Mouse (Mus musculus): ENCODE results near the gene Dgkq.

Gene Dgkq

GRCm38 (mm10) chr5:108668977-108669936, at the start of gene Dgkq:
Gene Dgkq, minus strand, starts transcription at chr5:108669672.
- peak; percentile 81 for DNase-seq (ENCODE audit: low read depth, low spot score)

- no peak for DNase-seq (ENCODE audit: low read depth, low spot score)
Observed at GRCm38 (mm10) chr5:108718051-108718450, 48.6 kb upstream of the Dgkq start.

DNA sequence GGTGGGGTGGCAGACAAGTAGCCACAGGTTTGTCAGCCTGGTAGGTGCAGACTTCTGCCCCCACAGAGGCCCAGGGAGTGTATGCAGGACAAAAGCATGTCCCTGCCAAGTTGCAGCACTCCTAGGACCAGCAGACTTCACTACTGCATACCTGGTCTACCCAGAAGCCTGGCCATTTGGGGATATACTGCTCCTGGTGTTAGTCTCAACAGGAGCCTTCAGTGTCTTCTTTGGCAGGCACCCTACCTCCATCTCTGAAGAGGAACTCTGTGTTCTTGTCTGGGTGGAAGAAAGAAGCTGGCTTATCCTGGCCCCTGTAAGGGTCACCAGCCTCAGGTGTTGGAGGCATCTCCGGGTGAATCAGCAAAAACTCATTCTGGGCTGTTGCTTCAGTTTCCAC, 46.5 kb upstream of the Dgkq start:
- no peak for DNase-seq (ENCODE audit: low read depth, low spot score)

- DNase-seq (ENCODE audit: low read depth, low spot score) = peak; percentile 11
Observed at GRCm38 (mm10) chr5:108714149-108714548, 44.7 kb upstream of the Dgkq start.

- no peak for DNase-seq (ENCODE audit: low read depth, low spot score)
Observed at GRCm38 (mm10) chr5:108713691-108714090, 44.2 kb upstream of the Dgkq start.

- no peak for DNase-seq (ENCODE audit: low read depth, low spot score)
Observed at GRCm38 (mm10) chr5:108713096-108713495, 43.6 kb upstream of the Dgkq start.

- no peak for DNase-seq (ENCODE audit: low read depth, low spot score)
Observed at GRCm38 (mm10) chr5:108711968-108712367, 42.5 kb upstream of the Dgkq start.

DNA sequence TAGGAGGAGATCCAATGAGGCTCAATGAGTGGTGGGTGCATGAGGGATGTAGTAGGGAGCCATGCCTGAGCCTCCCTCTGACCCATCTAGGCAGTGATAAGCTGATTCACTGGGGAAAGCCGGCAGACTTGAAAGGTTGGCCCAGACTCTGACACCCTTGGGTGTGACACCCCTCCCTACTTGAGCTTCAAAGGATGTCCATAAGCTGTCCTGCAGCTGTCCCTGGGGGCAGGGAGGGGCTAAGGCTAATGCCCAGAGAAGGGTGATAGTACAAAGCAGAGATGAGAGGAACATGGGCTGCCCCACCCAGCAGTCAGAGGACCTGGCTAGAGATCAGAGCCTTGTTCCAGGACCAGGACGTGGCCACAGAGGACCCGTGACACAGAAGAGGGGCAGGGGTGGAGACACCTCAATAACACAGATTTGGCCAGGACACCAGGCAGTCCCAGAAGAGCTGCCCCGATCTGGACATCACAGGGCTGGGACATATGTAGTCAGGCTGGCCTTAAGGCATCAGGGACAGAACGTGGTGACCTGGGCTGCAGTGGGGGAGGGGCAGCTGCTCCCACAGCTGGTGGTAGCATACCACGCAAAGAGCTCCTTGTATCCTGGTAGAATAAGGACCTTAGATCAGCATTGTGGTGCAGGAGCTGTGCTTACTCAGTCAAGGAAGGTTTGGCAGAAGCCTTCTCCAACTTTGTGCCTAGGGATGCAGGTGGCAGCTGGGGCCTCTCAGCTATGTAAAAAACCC, 39.7 kb upstream of the Dgkq start:
- DNase-seq (ENCODE audit: low read depth, low spot score) = no peak

DNA sequence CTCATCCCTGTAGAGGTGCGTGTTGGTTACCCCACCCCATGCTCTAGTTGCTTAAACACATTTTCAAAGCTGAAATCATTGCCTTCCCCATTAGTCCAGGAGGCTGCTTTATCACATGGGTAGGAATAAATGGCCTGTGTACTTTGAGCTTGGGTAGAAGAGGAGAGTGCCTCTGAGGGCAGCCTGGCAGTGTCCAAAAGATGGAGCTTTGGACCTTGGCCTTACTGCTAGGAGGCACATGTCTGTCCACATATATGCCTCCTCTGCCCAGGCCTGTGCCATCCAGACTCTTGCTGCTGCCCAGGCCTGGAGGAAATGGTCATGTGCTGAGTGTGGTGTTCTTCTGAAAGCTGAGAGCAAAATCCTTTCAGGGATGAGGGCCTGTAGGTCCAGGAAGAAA, 38.9 kb upstream of the Dgkq start:
- no peak for DNase-seq (ENCODE audit: low read depth, low spot score)

DNA sequence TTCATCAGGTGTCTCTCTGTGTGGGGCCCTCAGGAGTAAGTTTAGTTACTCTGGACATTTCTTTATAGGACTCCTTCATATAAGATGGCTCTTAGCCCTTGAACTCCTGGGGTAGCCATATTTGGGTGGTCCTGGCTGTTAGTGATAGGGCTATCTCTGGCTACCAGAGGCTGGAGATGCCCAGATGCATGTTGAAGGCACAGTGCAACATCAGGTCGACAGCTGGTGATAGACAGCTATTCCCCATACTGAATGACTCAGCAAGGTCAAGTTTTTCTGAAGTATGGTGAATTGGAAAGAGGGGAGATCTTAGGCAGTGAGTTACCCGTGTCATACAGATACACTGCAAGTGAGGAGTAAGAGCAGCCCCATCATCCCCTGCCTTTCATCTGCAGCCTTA, 38.3 kb upstream of the Dgkq start:
- no peak for DNase-seq (ENCODE audit: low read depth, low spot score)

DNA sequence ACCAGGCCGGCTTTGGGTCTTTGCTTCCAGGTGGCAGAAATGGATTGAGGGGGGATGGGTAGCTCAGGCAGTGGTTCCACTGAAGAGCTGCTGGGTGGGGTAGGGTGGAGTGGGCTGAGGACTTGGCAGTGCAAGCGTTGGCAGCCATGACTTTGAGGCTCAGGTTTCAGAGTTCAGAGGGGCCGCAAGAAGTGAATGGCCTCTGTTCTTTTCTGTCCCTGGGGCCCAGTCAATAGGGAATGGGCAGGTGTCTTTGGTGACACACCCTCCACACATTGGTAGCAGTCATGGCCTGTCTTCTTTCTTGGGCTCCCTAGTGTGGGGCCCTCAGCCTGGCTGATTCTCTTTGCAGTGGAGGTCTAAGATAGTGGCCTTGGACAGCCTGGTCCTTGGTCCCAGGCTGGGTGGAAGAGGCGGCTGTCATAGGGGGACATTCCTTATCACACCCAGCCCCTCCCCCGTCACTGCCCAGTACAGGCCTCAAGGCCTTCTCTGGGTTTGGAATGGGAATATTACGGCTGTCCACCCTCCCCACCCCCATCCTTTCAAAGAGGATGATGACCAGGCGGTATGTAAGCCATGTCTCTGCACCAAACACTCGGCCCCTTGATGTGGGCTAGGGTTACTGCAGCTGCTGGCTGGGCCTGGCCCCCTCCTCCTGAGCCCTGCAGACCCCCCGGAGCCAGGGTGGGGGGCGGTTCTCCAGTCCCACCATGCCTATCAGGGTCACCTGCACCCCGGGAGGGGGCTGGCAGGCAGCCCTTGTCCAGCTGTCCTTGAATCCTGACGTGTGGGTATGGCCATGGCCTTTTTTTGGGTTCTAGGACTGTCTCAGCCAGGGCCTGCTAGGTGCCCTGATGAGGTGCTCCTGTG, 34.5 kb upstream of the Dgkq start:
- DNase-seq (ENCODE audit: low read depth, low spot score) = no peak

DNA sequence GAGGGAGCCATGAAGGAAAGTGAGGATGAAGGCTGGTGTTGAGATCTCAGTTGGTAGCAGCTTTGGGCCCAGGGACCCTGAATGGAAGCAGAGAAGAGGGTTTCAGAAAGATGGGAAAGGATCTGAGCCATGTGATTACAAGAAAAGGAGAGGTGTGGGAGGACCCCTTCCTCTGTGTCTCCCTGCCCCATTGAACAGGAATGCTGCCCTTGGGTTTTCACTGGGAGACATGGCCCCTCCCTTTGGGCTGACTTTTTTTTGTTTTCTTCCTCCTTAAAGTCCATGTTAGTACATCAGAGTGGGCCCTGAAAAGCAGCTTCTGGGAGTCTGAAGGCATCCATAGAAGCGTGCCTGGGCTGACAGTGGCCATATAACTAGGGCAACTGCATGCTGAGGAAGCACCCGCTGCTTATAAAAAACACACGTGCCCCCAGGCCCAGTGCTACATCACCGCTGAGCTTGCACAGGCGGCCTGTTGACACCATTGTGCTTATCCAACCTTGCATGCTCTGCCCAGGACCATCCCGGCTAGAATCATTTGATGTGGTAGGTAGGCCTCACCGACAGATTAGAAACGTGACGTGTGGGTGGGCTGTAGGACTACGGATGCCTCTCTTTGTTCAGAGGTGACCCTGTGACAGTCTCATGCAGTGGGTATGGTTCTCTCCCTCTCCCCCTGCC, 32.0 kb upstream of the Dgkq start:
- no peak for DNase-seq (ENCODE audit: low read depth, low spot score)

GRCm38 (mm10) chr5:108700346-108700745, 30.9 kb upstream of the Dgkq start:
- no peak for DNase-seq (ENCODE audit: low read depth, low spot score)

DNA sequence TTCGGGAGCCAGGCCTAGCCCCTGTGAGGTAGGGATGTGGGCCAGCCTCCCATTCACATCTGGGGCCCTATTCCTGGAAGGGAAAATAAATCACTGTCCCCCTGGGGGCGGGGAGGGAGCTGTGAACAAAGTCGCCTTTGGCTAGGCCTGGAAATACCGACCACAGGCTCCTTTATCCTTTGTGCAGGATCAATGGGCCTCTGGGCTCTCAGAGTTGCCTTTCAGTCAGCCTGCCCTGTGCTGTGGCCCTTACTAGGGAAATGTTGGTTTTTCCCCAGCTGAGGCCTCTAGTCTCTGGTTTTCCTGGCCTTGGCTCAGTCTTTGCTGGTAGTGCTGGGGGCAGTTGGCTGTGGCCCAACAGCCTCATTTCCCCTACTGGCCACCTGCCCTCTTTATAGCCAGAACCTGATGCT, 27.9 kb upstream of the Dgkq start:
- DNase-seq (ENCODE audit: low read depth, low spot score) = peak; percentile 34

- no peak for DNase-seq (ENCODE audit: low read depth, low spot score)
Observed at GRCm38 (mm10) chr5:108696542-108696941, 27.1 kb upstream of the Dgkq start.

- DNase-seq (ENCODE audit: low read depth, low spot score) = no peak
Observed at GRCm38 (mm10) chr5:108695861-108696260, 26.4 kb upstream of the Dgkq start.

GRCm38 (mm10) chr5:108694352-108695261, 25.1 kb upstream of the Dgkq start:
- DNase-seq (ENCODE audit: low read depth, low spot score) = no peak

DNA sequence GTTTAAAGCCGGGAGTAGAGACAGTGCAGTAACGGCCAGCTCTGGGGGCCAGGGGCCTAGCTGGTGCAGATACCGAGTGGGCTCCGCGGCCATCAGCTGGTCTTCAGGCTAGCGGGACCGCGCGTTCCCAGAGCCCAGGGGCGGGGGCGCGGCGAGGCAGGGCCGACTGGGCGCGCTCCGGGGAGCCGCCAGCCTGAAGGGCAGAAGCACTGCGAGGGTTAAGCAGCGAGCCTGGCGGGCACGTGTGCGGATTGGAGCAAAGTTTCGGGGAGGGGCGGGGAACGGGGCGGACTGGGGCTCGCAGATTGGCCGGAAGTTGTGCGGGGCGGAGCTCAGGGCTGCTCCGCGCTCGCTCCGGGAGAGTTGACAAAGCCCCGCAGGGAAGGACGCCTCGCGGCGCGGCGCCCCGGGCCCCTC, 24.4 kb upstream of the Dgkq start:
- DNase-seq (ENCODE audit: low read depth, low spot score) = peak; percentile 35

DNA sequence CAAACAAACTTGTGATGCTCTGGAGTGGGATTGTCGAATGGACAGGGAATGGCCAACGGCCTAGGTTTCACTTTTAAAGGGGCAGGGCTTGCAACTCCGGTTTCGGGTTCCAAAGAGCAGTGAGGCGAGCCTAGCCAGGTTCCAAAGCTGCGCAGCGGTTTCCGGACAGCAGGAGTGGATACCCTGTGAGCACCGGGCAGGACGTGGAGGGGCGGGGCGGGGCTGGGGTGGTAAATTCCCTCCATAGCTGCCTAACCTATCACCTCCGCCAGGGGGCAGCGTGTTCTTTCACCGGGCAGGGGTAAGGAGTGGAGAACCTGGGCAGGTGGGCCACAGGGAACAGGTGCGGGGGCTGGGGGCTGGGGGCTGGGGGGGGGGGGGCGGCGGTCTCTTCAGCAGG, 22.8 kb upstream of the Dgkq start, which contains the start of gene Fgfrl1:
Gene Fgfrl1 (plus strand): TSS at position 112 of the 400 bp plus-strand sequence.
- no peak for DNase-seq (ENCODE audit: low read depth, low spot score)

DNA sequence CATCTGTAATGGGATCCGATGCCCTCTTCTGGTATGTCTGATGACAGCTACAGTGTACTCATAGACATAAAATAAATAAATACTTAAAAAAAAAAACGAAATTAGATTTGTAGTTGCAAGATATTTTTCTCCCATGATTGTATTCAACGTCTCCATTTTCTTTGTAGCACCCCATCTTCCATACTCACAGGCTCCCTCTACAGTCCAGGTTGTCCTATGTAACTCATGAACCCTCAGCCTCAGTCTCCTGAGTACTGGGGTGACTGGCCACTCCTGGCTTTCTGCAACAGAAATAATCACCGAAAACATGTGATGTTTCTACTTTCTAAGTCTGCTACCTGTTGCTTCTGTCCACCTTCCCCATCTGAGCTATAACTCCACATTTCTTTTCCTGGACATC, 21.7 kb upstream of the Dgkq start:
- no peak for DNase-seq (ENCODE audit: low read depth, low spot score)

Data from telencephalon, adult 2 months (tissue).